Mouse (Mus musculus) megakaryocyte-erythroid progenitor cell, adult 5-6 weeks (primary cell): ENCODE data around the gene Lmx1a. TPM values are rescaled to one million over a fixed set of nuclear protein-coding genes. Genes with fewer than 3 reads are reported as not detected.

Source experiments
- ATAC-seq: replicated peaks from 2 replicates; pipeline ENCODE4 v1.8.0; 2016; ENCODE audit warnings: mild to moderate bottlenecking, inconsistent platforms; ENCODE audit not compliant: severe bottlenecking, poor library complexity, low FRiP score, low TSS enrichment
- total RNA-seq, 2 experiments: library from RNA; stranded (forward) in 1 of 2; stranded (reverse) in 1 of 2; fragments of 200-1000, 215-1000 nt in 1 of 2; fragments of >200 nt in 1 of 2; fragmentation: Nextera tagmentation in 1 of 2; gene quantifications; 2 replicates each; pipeline ENCODE4 v1.2.3; 2014 to 2017

Gene Lmx1a
- total RNA-seq, 2 experiments from 2014 or later: not detected

DNA sequence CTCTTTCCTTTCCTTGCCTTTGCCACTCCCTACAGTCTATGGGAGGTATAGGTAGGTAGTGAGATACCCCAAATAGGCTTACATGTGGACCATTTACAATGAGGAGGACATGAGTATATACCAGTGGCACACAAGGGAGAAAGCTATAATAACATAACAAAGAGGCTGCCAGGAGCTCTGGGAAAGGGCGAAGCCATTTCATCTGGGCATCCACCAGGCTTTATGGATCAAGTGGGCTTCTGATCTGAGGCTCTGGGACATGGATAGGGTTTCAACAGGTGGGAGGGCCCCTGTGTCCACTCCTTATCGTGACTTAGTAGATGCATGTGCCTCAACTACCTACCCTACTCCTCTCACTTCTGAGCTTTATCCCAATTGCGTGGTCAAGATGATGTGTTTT, 142.6 kb downstream of the Lmx1a start:
- ATAC-seq: no peak

DNA sequence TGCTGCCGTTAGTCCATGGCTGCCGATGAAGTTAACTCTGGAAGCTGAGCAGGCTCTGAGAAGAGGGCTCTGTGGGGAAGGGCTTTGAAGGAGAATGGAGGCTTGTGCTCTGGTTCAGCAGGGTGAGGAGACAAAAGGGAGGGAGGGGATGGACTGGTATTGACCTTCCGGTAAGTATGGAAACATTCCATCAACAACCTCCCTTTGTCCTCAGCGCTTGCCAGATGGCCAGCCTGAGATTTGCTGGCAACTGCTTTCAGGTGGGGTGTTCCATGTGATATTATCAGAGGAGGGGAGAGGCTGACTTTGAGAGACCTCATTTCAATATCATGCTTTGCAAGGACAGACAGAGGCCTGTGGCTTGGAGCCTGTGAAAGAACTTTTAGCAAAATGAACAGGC, 165.8 kb downstream of the Lmx1a start:
- ATAC-seq: no peak

DNA sequence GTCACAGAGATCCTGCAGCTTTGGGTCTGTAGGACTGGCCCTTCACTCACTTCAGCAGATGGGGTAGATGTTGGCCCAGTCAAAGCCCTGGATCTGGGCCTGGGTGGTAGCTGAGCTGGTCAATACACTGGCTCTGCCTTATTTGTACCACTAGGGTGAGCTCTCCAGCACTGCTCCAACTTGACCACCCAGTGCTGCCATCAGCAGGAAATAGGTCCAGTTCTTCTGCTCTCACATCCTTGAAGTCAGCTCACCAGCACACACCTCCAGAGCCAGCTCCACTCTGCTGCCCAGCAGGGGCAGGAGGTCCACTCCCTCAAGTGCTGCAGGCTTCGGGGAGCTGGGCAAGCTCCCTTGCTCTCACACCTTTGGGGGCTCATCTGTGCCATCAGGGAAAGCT, 183.0 kb downstream of the Lmx1a start:
- no peak for ATAC-seq

DNA sequence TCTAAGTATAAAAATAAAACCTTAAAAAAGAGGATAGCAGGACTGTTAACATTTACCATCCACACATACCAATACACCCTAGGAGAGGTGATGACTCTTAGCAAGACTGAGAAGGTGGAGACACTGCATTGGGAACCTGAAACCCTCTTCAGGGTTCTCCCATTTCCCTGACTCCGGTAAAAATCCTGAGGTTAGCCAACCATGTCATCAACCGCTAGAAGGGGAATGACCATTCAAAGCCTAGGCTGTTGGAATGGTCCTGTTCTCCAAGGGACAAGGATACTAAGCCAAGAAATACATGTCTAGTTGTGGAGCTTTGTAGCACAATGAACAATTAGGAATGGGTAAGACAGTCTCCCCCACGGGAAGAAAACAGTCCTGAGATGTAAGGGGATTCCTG, 185.1 kb downstream of the Lmx1a start:
- no peak for ATAC-seq

DNA sequence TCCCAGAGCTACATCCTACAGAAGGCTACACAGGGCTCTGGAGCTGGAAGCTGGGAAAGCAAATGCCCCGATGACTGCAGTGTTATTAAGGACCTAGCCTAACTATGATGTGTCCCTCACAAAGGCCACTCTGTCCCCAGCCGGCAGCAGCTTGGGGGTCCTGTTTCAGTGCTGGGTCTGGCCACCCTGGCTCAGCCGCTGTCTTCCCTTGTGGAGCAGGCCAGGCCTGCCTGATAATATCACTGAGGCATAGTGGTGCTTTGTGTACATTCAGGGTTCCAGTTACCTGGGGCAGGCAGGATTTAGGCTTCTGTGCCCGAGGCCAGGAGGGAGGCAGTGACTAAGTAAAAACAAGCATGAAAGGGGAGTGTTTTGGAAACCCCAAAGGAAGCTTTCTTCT, 188.9 kb downstream of the Lmx1a start:
- ATAC-seq: no peak

DNA sequence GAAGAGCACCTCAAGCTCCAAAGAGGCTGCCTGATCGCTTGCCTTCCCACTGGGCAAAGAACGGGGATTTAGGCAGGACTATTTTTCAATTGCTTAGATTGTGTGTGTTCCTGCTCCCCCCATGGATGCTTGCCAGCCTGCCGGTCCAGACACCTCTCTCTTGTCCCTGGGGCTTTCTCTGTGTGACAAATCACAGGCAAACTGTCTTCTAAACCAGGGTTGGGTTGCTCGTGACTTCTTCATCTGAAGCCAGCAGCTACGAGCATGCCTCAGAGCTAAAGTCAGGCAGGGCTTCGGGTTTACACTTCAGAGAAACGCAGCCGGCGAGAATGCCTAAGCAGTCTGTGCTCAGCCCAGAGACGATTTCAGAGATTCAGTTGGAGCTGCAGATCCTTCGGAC, 189.3 kb downstream of the Lmx1a start:
- ATAC-seq: no peak

DNA sequence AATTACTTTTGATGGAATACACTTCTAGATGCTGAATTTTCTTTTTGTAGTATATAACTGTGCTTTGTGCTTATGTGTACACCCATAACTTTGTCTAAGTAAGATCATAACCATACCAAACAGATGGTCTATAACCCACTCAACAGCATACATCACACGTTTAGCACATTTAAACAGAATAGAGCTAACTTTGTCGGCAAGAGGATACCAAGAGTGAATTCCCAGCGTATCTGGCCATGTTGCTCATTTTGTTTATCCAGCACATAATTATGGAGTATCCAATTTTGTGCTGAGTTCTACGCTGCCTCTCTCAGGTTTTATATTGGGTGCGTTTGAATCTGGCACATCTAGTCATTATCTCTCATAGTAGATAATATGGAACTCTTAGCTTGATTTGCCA, 196.7 kb downstream of the Lmx1a start:
- no peak for ATAC-seq

DNA sequence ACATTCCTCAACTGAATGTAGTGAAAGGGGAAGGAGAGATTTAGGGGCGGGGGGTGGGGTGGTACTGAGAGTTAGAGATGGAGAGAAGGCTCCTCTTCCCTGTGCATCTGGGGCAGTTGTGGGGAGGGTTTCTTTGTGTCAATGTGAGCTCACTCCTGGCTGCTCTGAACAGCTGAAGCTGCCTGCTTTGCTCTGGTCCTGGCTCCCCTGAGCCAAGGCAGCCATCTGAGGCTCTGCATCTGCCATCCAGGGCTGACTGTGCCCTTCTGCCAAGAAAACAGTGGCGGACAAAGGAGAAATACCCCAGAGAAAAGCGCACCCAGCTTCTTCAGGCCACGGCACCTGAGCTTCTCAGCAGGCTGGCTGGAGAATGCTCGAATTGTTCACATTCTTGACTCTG, 199.1 kb downstream of the Lmx1a start:
- no peak for ATAC-seq

DNA sequence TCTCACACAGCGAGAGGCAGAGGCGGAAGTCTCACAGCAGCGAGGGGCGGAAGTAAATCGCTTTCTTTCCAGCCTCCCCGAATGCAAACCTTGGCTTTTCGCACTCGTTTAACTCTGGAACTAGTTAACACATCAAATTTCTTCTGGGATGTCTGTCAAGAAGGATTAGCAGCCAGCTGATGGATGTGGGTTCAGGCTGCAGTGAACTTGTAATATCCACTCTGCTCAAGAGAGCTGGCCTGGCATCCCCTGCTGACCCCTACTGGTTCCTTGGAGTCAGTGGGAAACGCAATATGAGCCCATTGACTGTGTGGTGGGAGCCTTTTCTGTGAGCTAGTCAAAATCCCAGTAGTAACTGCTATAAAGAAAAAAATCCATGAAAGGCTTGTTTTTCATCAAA, 199.8 kb downstream of the Lmx1a start:
- no peak for ATAC-seq

DNA sequence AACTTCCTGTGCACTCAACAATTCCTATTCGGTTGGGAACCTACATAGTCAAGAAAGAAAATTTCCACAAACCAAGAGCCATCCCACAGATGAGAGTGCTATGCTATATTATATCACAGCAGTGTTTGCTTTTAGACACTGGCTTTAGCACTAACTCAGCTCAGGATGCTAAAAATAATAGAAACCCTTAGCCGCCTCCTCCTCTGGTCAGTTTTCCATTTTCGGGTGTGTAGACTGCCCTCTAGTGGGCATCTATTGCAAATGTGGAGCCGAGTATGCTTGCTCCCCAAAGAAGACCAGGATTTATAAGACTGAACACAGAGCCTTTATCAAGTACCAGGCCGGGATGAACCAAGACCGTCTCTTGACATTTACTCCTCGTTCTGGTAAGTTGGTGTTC, 207.2 kb downstream of the Lmx1a start:
- peak; percentile 79 for ATAC-seq

Other genes starting within 250 kb of the Lmx1a start
- not detected in 2 replicates for gene Lrrc52, start 222.5 kb upstream of the Lmx1a start, total RNA-seq (2014; fragmentation: Nextera tagmentation)
- gene Lrrc52, start 222.5 kb upstream of the Lmx1a start, total RNA-seq (2017): 0.50 and 1.2 TPM in 2 replicates
- not detected in 2 replicates for gene Rxrg, start 90.9 kb upstream of the Lmx1a start, total RNA-seq (2014; fragmentation: Nextera tagmentation)
- gene Rxrg, start 90.9 kb upstream of the Lmx1a start, total RNA-seq (2017): 0.53 and 1.0 TPM in 2 replicates